Mouse (Mus musculus) gastrocnemius, postnatal 36 days (tissue): ENCODE measurements around the gene Zfp618. TPM values are rescaled to one million over a fixed set of nuclear protein-coding genes. Genes with fewer than 3 reads are reported as not detected.

Experiments used
- DNase-seq, 2 experiments: peaks; one replicate each; pipeline ENCODE4 v3.0.0; 2022
- intact Hi-C: fragments of 180-260 bp; cut with DNase I; formaldehyde crosslinking; loops from one replicate; pipeline ENCODE4 v1.15.1; 2025
- long read RNA-seq, 2 experiments: library from polyadenylated mRNA; stranded (forward); transcript quantifications; one replicate each; pipeline ENCODE4 v2.0.0; 2021
- total RNA-seq, 2 experiments: library from RNA; stranded (reverse); gene quantifications; 2 replicates each; pipeline ENCODE4 v1.2.3; 2021

The Zfp618 gene
- total RNA-seq, result under 1 TPM; 0.27 to 0.31 TPM
- long read RNA-seq, experiment 1, result 0 reads
- long read RNA-seq, experiment 2, result 0 reads

DNA sequence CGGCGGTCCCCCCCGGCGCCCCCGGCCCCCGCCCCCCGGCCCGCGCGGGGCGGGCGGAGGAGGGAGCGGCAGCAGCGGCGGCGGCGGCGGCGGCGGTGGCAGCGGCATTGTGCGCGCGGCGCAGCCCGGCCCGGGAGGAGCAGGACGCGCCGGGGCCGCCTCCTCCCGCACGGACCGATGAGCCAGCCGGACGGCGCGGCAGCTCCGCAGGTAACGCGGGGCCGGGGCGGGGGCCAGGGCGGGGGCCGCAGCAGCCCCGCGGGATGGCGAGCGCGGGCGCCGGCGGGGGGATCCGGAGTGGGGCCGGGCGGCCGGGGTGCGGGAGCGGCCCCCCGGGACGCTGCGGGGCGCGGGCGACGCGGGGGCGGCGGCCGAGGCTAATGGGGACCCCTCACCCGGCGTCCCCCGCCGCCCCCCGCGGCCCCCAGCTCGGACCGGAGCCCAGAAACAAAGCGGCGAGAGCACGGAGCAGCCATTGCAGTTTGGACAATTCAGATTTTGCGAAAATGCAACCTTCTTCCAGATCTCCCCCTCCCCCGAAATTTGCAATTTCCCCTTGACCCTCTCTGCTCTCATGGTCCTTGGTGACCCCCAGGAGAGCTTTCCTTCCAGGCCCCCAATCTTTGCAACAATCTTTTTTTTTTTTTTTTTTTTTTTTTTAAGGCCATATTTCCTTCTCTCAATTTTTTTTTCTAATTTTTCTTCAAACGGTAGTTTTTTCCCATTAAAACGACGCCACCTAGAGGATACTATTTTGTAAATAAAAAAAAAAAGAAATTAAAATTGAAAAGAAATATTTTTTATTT lies at the start of gene Zfp618:
Zfp618 (plus strand) TSS at position 77 of the 806 bp plus-strand sequence.
- DNase-seq, result no peak
- intact Hi-C loops, result no loop called here

DNA sequence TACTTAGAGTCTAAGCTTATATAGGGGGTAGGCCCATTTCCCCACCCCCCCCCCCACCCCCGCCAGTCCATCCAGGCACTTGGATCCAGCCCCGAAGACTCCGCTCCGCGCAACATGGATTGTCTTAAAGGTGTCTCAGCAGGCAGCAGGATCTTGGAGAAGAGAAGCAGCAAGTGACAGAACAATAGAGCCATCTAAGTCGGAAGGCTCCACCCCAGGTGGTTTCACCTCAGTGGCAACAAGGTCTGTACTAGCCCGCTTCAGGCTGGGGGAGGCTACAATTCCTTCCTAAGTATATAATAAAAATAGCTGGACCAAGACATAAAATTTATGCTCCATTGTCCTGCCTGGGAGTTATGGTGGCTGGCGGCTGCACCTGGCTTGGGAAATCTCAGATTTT lies 48.3 kb upstream of the Zfp618 start:
- intact Hi-C loops, result no loop called here
- DNase-seq, result no peak

DNA sequence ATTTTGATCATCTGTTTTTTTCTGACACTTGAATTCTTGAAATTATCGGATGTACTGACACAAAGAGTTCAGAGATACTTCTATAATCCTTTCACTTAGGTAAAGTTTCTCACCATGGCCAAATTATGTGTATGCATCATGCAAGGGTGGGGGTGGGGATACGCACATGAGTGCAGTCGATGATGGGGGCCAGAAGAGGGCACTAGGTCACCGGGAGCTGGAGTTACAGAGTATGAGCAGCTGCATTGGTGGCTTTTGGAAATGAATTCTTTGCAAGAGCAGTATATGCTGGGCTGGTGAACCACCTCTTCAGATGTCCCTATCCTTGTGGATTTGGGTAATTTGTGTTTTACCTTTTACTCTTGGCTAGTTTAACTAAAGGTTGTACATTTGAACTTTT lies 31.6 kb upstream of the Zfp618 start:
- intact Hi-C loops, result no loop called here
- no peak for DNase-seq

DNA sequence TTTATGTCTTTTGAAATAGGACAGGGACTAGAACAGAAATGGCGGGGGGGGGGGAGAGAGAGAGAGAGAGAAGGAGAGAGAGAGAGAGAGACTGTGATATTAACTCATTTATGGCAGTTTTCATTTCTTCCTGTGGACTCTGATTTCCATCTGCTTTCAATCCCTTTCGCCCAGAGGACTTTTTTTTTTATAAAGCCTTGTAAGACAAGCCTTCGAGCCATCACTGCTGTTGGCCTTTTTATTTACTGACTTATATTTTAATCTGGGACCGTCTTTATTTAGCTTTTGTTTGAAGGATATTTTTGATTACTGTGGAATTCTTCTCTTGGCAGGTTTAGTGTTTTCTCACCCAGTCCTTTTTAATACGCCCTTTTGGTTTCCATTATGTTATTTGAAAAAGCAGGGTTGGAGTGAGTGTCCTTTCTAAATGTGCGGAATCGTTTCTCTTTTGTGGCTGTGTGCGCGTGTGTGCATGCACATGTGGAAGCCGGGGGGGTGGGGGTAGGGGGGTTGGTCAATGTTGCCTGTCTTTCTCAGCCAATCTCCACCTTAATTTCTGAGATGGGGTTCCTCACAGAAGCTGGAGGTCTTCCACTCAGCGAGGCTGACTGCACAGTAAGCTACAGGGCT lies 29.7 kb upstream of the Zfp618 start:
- intact Hi-C loops, result no loop called here
- no peak for DNase-seq

DNA sequence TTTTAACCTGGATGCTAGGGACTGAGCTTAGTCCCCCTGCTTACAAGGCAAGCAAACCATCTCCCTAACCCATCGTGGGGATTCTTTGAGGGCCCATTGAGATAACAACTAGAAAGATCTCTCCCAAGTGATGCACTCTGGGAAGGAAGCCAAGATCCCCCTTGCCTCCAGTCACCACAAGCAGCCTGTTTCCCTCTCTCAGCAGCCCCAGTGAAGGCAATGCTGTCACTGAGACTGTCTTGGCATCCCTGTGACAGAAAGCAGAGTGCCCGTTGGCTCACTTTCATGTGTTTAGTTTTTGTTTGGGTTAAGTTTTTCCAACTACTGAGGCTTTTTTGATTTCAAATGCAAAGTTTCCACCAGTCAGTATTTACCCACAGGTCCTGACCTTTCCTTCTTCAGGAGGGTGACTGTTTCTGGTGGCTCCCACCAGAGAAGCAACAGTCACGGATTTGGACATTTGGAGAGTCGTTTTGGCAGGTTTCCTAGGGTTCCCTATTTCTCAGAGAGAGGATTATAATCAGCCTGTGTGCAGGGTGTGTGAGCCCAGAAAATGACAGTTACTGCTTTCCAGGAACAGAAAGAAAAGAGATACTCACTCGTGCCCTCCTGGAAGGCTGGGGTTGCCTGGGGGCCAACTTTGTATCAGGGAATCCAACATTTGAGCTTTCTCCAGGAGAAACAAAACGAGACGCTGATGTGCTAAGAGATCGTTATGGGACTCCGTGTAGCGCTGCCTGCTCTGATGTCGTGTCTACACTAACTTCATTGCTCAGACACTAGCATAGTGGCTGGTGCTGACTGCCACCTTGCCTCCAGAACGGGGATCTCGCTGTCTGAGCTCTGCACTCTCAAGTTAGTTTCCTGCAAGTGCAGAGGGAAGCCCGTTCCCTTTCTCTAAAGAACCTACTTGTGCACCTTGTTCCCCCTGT lies 23.1 kb upstream of the Zfp618 start:
- no peak for DNase-seq
- intact Hi-C loops, result loop anchor here (5.0 kb wide), 1 partner anchor 175 kb away; no protein-coding TSS in a partner anchor

DNA sequence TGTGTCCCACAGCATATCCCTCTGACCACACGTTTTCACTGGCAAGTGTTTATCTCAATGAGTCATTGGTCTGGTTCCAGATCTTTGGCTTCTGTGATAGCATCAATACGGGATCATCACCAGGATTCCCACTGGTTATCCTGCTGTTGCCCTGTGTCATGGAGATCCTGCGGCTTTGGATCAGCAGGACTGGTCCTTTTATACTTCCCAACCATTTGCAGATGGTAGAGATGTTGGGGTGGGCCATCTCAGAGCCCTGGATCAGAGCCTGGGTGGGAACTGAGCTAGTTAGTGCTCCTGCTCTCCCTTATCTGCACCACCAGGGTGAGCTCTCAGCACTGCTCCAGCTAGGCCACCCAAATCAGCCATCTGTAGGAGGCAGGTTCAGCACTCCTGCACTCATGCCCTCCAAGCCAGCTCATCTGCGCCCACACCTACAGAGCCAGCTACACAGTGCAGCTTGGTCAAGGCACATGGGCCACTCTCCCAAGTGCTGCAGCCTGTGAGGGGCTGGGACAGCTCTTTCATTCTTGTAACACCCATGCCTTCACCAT lies 21.0 kb upstream of the Zfp618 start:
- DNase-seq, result no peak
- intact Hi-C loops, result loop anchor here (5.0 kb wide), 1 partner anchor 173 kb away; no protein-coding TSS in a partner anchor

DNA sequence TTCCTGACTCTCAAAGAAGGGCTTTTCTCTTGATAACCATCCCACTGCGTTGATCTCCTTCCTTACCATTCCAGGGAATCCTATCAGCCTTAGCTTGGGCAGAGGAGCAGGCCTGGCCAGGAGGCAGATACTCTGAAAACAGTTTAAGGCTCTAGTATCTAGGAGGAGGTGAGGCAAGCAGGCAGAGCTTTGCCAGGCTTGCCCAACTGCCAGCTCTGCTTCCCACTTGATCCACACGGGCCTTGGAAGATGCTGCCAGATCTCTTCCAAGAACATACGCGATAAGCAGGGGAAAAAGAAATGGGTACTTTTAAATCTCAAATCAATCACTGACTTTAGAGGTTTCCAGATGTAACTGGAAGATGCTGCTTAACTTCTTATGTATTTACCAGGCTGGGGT lies 1.6 kb upstream of the Zfp618 start:
- DNase-seq, result no peak
- intact Hi-C loops, result no loop called here

DNA sequence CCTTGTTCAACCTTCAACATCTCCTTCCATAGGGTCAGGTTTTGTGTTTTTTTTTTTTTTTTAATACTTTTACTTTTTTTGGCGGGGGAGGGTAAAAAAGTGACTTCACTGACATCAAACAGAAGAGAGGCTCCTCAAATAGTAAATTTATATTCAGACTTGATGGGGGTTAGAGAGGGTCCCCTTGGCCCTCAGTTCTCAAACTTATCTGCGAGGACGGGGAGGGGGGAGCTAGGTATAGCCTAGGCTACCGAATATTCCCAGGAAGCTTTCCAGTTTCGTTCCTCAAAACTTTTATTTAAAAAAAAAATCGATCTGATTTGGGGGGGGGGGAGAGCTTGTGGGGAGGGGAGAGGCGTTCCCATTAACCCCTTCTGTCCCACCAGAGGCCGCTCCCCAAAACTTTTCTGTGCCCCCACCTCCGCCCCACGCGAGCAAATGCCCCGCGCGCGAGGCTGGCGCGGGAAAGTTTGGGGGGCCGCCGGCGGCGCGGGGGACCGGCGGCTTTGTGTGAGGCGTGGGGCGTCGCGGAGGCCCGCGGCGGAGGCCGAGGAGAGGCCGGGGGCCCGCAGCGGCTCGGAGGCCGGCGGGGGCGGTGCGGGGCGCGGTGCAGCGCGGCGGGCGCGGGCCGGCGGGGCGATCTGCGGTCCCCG lies 403 bp upstream of the Zfp618 start:
- intact Hi-C loops, result no loop called here
- DNase-seq, result no peak

DNA sequence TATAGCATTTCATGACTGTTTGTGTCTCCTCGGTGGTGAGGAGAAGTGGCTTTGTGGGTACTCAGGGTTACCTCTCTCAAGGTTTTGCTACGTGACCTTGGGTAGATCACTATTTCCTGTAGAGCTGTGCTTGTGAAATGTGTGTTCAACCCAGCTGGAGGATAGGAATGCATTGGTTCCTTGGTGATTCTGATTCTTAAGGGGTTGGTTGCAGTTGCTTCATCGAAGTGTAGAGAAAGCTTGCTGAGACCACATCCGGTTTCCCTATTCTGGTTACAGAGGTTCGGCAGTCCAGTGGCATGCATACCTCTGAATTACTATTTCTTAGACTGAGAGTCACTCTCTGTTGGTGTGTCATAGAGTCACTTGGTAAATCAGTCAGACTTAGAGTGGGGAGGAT lies 4.2 kb downstream of the Zfp618 start:
- no peak for DNase-seq
- intact Hi-C loops, result no loop called here

DNA sequence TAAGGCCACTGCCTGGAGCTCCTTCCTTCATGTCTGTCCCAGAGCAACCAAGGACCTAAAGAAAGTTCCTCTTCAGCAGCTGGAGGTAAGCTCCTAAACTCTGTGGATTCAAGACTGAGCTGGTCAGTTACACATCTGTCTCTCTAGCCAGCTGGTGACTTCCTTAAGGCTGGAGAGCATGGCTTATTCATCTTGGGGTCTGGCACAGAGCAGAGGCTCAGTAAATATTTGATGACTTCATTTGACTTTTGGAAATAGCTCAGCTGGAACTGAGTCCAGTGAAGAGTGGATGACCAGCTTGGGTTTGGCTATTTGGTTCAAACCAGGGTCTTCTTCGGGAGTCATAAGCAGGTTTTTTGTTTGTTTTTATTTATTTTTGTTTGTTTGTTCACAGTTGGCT lies 6.6 kb downstream of the Zfp618 start:
- no peak for DNase-seq
- intact Hi-C loops, result no loop called here

DNA sequence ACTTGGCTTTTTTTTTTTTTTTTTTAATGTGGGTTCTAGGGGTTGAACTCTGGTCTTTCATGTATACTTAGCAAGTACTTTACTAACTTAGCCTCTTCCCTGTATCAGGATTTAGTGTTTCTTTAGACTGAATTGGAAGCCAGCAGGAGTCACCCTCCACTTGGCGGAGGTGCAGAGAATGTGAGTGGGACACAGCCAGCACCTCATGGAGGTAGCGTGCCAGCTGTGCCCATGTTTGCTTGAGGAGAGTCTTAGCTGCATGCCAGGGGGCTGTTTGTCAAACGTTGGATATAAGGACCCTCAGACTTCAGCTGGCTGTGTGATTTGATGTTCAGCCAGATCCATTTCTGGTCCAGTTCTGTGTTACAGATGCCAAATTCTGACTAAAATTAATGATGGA lies 7.7 kb downstream of the Zfp618 start:
- no peak for DNase-seq
- intact Hi-C loops, result no loop called here

DNA sequence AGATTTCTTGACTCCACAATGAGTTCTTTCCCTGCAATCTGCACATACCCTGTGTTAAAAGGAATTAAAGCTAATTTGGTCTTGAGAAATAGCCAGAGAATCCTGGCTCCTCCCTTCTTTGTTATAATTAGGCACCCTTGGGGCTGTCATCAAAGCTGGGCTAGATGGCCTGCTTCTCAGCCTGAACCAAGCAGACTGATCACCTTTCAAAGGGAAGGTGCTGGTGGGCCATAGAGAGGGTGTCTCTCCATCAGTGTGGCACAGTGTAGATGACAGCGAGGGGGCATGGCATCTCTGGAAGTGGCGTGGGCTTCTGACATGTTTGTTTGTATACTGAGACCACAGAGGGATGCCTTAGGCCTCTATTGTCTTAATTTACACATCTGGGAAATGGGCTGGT lies 9.5 kb downstream of the Zfp618 start:
- DNase-seq, result no peak
- intact Hi-C loops, result no loop called here

DNA sequence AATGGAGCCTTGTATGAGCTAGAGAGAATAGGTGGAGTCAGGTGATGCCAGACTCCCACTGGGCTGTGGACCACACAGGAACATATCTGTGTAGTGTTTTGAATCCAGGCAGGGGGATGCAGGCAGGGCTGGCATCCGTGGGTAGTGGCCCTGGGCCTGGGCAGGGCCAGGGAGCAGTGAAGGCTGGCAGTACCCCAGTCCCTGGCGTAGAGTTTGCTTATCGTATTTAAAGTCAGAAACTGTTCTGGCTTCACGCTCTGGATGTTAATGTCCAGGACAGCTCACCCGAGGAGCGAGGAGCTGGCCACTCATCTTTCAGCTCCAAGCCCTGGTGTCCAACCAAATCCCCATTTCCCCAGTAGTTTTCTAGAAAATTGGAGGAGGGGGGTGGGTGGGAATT lies 10.2 kb downstream of the Zfp618 start:
- intact Hi-C loops, result no loop called here
- no peak for DNase-seq

DNA sequence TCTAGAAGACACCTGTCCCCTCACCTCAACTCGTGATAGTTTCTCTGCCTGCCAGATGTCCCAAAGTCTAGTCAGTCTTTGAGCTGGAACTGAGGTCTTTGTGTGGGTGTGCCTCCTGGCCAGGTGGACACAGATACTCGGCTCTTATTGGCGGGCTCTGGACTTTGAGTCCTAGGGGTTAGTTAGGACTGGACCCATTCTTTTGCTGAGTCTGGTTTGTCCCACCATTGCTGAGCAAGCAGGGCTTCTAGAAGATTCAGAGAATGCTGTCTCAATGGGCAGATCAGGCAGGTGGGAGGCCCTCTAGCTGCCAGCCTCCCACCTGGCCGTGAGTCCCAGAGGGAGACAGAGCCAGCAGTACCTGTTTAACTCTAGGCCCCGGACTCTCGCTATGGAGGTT lies 12.1 kb downstream of the Zfp618 start:
- intact Hi-C loops, result no loop called here
- no peak for DNase-seq

DNA sequence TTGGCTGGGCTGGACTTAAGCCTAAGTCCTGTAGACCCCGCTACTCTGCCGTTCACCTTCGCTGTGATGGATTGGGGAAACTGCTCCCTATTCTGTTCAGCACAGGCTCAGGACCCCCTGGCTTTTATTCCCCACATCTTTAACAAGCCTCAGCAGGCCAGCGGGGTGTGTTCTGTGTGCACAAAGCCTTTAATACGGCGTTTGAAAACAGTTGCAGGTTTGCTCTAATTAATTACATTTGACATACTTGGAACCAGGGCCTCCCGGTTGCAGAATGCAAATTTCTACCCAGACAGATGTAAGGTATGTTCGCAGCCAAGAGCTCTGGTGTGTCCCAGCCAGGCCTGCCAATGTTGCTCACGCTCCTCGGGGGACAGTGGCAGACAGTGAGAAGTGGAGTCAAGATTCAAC lies 13.1 kb downstream of the Zfp618 start:
- intact Hi-C loops, result no loop called here
- DNase-seq, result no peak

DNA sequence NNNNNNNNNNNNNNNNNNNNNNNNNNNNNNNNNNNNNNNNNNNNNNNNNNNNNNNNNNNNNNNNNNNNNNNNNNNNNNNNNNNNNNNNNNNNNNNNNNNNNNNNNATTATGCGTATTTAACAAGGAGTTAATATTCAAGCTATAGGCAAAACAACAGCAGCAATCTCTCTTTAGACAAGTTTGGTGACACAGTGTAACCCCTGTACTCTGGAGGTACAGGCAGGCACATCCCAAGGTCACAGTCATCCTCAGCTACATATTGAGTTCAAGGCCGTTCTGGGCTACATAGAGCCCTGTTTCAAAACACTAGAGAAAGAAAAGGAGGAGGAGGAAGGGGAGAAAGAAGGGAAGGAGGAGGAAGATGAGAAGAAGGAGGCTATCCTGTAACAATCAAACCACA lies 16.2 kb downstream of the Zfp618 start:
- no peak for DNase-seq
- intact Hi-C loops, result no loop called here

DNA sequence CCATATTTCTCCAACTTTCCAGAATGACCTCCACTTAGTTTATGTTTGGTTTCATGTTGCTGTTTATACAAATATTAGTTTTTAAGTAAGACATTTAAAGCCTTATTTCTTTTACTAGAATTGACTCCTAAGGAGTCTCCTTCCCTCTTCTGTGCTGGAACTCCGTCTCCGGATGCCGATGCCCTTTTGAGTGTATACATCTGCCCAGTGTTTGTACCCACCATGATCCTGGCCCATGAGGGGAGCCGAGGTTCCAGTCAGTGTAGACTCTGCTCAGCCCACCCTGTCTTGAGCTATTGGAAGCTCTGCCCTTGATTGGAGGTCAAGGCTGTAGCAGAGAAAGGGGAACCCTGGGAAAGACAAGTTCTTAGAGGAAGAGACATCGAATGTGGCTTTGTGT lies 18.2 kb downstream of the Zfp618 start:
- DNase-seq, result no peak
- intact Hi-C loops, result loop anchor here (1.0 kb wide), 1 partner anchor 127 kb away; no protein-coding TSS in a partner anchor

DNA sequence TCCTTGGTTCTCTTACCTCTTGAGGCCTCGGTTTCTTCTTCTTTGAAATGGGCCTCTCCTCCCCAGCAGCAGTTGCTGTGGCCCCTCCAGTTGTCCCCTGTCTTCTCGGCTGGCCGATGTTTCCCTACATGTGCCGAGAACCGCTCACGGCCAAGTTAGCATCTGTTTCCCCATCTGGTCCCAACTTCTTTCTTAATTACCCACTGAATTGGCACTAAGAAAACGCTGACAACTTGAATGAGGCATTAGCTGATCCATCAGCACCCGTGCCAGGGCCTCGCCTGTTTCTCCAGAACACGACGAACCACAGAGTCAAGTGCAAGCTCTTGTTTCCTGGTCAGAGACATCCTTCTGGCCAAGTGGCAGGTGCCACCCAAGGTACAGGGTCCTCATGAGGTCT lies 26.0 kb downstream of the Zfp618 start:
- intact Hi-C loops, result no loop called here
- DNase-seq, result no peak

DNA sequence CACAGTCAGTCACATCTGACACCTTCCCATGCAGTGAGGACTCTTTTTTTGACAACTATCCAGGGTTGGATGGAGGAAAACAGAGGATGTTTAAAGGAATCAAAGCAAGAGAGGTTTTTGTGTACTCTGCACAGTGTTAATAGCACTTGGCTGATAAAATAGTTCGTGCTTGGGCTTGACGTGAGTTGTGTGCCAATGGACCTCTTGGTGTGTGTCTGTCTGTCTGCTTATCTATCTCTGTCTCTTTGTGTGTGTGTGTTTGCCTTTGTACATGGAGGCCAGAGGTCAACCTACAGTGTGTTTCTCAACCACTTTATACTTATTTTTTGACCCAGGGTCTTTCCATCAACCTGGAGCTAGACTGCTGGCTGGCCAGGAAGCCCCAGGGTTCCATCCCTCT lies 27.8 kb downstream of the Zfp618 start:
- no peak for DNase-seq
- intact Hi-C loops, result no loop called here

DNA sequence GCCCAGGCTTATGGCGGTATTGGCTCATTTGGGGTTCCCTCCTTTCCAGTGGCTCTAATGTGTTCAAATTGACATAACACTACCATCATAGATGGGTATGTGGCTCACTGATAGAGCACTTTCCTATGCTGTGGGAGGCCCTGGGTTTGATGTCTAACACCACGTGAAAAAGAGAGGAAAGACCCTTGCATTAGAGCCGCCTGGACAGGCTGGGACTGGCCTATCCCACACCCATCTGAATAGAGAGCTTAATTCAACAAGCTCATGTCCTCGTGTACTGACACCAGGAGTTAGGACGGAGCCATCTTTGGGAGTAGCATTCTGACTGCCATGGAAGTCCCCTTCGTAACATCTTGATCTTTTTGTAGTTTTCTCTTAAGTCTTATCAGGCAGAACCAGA lies 32.2 kb downstream of the Zfp618 start:
- DNase-seq, result no peak
- intact Hi-C loops, result no loop called here
